Mouse (Mus musculus) C2C12 (cell line): ENCODE data around the gene Lrch2. TPM values are rescaled to one million over a fixed set of nuclear protein-coding genes. Genes with fewer than 3 reads are reported as not detected.
A peak's percentile ranks its signal among the peaks of the same experiment; 100 is the strongest.

Source experiments
- H3K27me3 ChIP-seq: one replicate; pipeline ENCODE4 v1.6.1; 2011; ENCODE audit not compliant: control insufficient read depth, insufficient read depth, insufficient read length
- H3K36me3 ChIP-seq: one replicate; pipeline ENCODE4 v1.6.1; 2011; ENCODE audit not compliant: control insufficient read depth, insufficient read depth
- H3K4me3 ChIP-seq: one replicate; pipeline ENCODE4 v1.5.1; 2011; ENCODE audit warnings: mild to moderate bottlenecking, control low read depth; ENCODE audit not compliant: poor library complexity, insufficient read depth, severe bottlenecking
- H3K79me2 ChIP-seq: one replicate; pipeline ENCODE4 v1.6.1; 2011; ENCODE audit not compliant: control insufficient read depth, insufficient read depth
- H3K79me3 ChIP-seq: one replicate; pipeline ENCODE4 v1.6.1; 2011; ENCODE audit warnings: low read depth, control low read depth
- H3ac ChIP-seq: one replicate; pipeline ENCODE3; 2011; ENCODE audit warnings: low read depth; ENCODE audit not compliant: control insufficient read depth, insufficient read length
- CEBPB ChIP-seq: IDR thresholded peaks from one replicate; pipeline ENCODE4 v1.6.1; 2011; ENCODE audit warnings: low read depth, mild to moderate bottlenecking, control low read depth, moderate library complexity
- CTCF ChIP-seq: IDR thresholded peaks from one replicate; pipeline ENCODE4 v1.5.1; 2011; ENCODE audit not compliant: control insufficient read depth, insufficient read depth, insufficient read length
- MAX ChIP-seq: IDR thresholded peaks from one replicate; pipeline ENCODE4 v1.6.1; 2011; ENCODE audit warnings: mild to moderate bottlenecking, control low read depth
- MYOG ChIP-seq: IDR thresholded peaks from one replicate; pipeline ENCODE4 v1.6.1; 2011; ENCODE audit not compliant: control insufficient read depth, insufficient read length; ENCODE audit errors: extremely low read depth
- polyA plus RNA-seq: library from polyadenylated mRNA; unstranded; fragments of >200 nt; fragmentation: generic; extraction: Trizol; gene quantifications from one replicate; pipeline ENCODE4 v1.2.1, GENCODE M21; 2012; ENCODE audit warnings: missing spikeins

Lrch2 gene
- polyA plus RNA-seq, 1 experiment: 4.2 TPM

DNA sequence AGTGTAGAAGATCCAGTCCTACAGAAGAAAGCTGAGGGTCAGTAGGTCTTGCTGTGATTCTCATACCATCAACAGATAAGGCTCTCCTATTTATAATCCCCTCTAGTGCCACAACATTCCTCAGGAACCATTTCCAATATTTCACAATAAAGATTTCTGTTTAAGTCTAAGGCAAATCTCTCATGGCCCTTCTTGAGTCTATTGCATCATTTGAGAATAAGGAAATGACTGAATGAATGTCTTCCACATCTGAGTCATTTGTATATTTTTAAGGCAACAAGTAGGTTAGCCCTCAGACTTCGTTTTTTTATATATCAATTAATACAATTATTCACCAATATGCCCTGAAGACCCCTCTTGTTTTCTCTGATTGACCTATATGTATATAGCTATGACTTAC lies 124.8 kb downstream of the Lrch2 start, which contains the start of gene Il13ra2:
TSS of gene Il13ra2 (minus strand) at position 64 of the 400 bp plus-strand sequence.
- Histone ChIP-seq H3K79me2 (no peaks in the 10 kb centered on the region), H3ac (no peak within 1 kb of the TSS), H3K27me3 (no peaks in the 10 kb centered on the region), H3K36me3 (no peaks in the 10 kb centered on the region), H3K4me3 (no peak within 1 kb of the TSS), H3K79me3 (no peaks in the 10 kb centered on the region)
- TF ChIP-seq CEBPB (peak; percentile 67), CTCF (no peak), MAX (no peak), MYOG (no peak)

Other genes with a start within 250 kb of the Lrch2 start
- gene Il13ra2, start 124.9 kb downstream of the Lrch2 start, polyA plus RNA-seq: 0.02 TPM
- gene Vmn1r239-ps, start 100.4 kb downstream of the Lrch2 start, polyA plus RNA-seq: not detected
- 0.11 TPM for gene Gm15128, start 211.9 kb upstream of the Lrch2 start, polyA plus RNA-seq